Mouse (Mus musculus) hindbrain, postnatal 0 days (tissue): ENCODE data around the gene Trmt1. TPM values are rescaled to one million over a fixed set of nuclear protein-coding genes. Genes with fewer than 3 reads are reported as not detected.

Experiments used
- ATAC-seq: fragments of 200-750 bp; cut with Nextera tagmentation; 2 replicates; pipeline ENCODE4 v1.8.0; 2017; ENCODE audit warnings: mild to moderate bottlenecking, moderate TSS enrichment, moderate library complexity
- DNase-seq: peaks from one replicate; pipeline ENCODE4 v3.0.0-alpha.2; 2015; ENCODE audit warnings: low spot score
- H3K27ac ChIP-seq: fragments of 300-500 bp; sonication (generic); 2 replicates; pipeline ENCODE4 v1.5.1; 2014; ENCODE audit warnings: mild to moderate bottlenecking
- H3K27me3 ChIP-seq: fragments of 300-500 bp; sonication (generic); 2 replicates; pipeline ENCODE4 v1.6.1; 2014; ENCODE audit warnings: low read length, mixed read lengths; ENCODE audit not compliant: insufficient read depth
- H3K36me3 ChIP-seq: fragments of 300-500 bp; sonication (generic); 2 replicates; pipeline ENCODE4 v1.6.1; 2014; ENCODE audit warnings: low read length, mixed read lengths; ENCODE audit not compliant: insufficient read depth
- H3K4me1 ChIP-seq: fragments of 300-500 bp; sonication (generic); 2 replicates; pipeline ENCODE4 v1.6.1; 2014; ENCODE audit warnings: antibody characterized with exemption, low read length, mixed read lengths; ENCODE audit not compliant: insufficient read depth
- H3K4me2 ChIP-seq: fragments of 300-500 bp; sonication (generic); 2 replicates; pipeline ENCODE4 v1.6.1; 2014; ENCODE audit warnings: low read depth, mild to moderate bottlenecking, low read length, moderate library complexity, mixed read lengths
- H3K4me3 ChIP-seq: fragments of 300-500 bp; sonication (generic); 2 replicates; pipeline ENCODE4 v1.5.1; 2014; ENCODE audit warnings: low read length
- H3K9ac ChIP-seq: fragments of 300-500 bp; sonication (generic); replicated peaks from 2 replicates; pipeline ENCODE4 v1.6.1; 2014; ENCODE audit warnings: mild to moderate bottlenecking, low read length, moderate library complexity, mixed read lengths
- H3K9me3 ChIP-seq: fragments of 300-500 bp; sonication (generic); 2 replicates; pipeline ENCODE4 v1.6.1; 2016; ENCODE audit warnings: low read length, mixed read lengths
- CTCF ChIP-seq: IDR thresholded peaks from 2 replicates; pipeline ENCODE4 v1.5.1; 2016; ENCODE audit warnings: antibody characterized with exemption, control low read depth, low read depth
- WGBS: fragments of 180-500 bp; shearing (Covaris S2); extraction: QIAGEN DNeasy Blood & Tissue Kit; methylation state at CpG from one replicate; pipeline ENCODE4 v1.1.7; 2014; 5-methylcytosine and 5-hydroxymethylcytosine counted together
- polyA plus RNA-seq: library from polyadenylated mRNA; unstranded; fragments of >200 nt; fragmentation: Nextera tagmentation; extraction: Ambion mirVana; gene quantifications from 2 replicates; pipeline ENCODE4 v1.2.1, GENCODE M21; 2015
- total RNA-seq: library from RNA; depleted of rRNA; stranded (reverse); fragments of >200 nt; gene quantifications from 2 replicates; pipeline ENCODE4 v1.2.3, GENCODE M21; 2014

The Trmt1 gene
- total and polyA plus RNA-seq, 2 experiments from 2014 or later: 71.2 to 93.3 TPM

GRCm38 (mm10) chr8:84677305-84677704, 8.8 kb upstream of the Trmt1 start:
- no peak for DNase-seq
- Histone ChIP-seq H3K4me1 (no peaks in the 10 kb centered on the region), H3K27ac (no peak overlapping the region), H3K4me3 (no peak overlapping the region), H3K4me2 (no peak overlapping the region), H3K27me3 (no peaks in the 10 kb centered on the region), H3K36me3 (peaks cover 36% of the 10 kb centered on the region), H3K9me3 (no peaks in the 10 kb centered on the region), H3K9ac (no peak overlapping the region)
- 91% methylated on average over 5 of the region's 5 CpGs for WGBS
- no peak for TF ChIP-seq CTCF
- no peak for ATAC-seq

GRCm38 (mm10) chr8:84681476-84681875, 4.6 kb upstream of the Trmt1 start:
- Histone ChIP-seq H3K27me3 (no peaks in the 10 kb centered on the region), H3K27ac (no peak overlapping the region), H3K4me1 (peaks cover 18% of the 10 kb centered on the region), H3K4me3 (no peak overlapping the region), H3K4me2 (no peak overlapping the region), H3K9me3 (no peaks in the 10 kb centered on the region), H3K36me3 (no peaks in the 10 kb centered on the region), H3K9ac (no peak overlapping the region)
- DNase-seq (no peak), ATAC-seq (no peak)
- 73% methylated on average over 2 of the region's 2 CpGs for WGBS
- TF ChIP-seq CTCF: no peak

GRCm38 (mm10) chr8:84682257-84682656, 3.9 kb upstream of the Trmt1 start:
- Histone ChIP-seq H3K27me3 (no peaks in the 10 kb centered on the region), H3K4me3 (no peak overlapping the region), H3K27ac (no peak overlapping the region), H3K4me1 (peaks cover 18% of the 10 kb centered on the region), H3K4me2 (no peak overlapping the region), H3K9ac (no peak overlapping the region), H3K9me3 (no peaks in the 10 kb centered on the region), H3K36me3 (no peaks in the 10 kb centered on the region)
- no peak for ATAC-seq
- TF ChIP-seq CTCF: no peak
- no peak for DNase-seq
- 89% methylated on average over 2 of the region's 2 CpGs for WGBS

GRCm38 (mm10) chr8:84684537-84684936, 1.6 kb upstream of the Trmt1 start:
- Histone ChIP-seq H3K9me3 (no peaks in the 10 kb centered on the region), H3K4me2 (no peak overlapping the region), H3K27ac (peak overlapping the region; percentile 41; the same call in 1 of the 2 replicates), H3K4me1 (peaks cover 22% of the 10 kb centered on the region), H3K36me3 (no peaks in the 10 kb centered on the region), H3K27me3 (no peaks in the 10 kb centered on the region), H3K9ac (no peak overlapping the region), H3K4me3 (no peak overlapping the region)
- no peak for ATAC-seq
- WGBS: 10% methylated on average over 3 of the region's 3 CpGs
- DNase-seq: peak; percentile 58
- TF ChIP-seq CTCF: no peak

GRCm38 (mm10) chr8:84687003-84687704, 1.0 kb downstream of the Trmt1 start:
- Histone ChIP-seq H3K4me1 (peaks cover 22% of the 10 kb centered on the region), H3K36me3 (peaks cover 3% of the 10 kb centered on the region), H3K9ac (peak overlapping the region; percentile 100), H3K4me2 (peak overlapping the region; percentile 94), H3K27me3 (no peaks in the 10 kb centered on the region), H3K4me3 (peak overlapping the region; percentile 100), H3K27ac (peak overlapping the region; percentile 89), H3K9me3 (no peaks in the 10 kb centered on the region)
- no peak for TF ChIP-seq CTCF
- peak; percentile 47 for DNase-seq
- WGBS: 1% methylated on average over 46 of the region's 62 CpGs
- peak; percentile 30 for ATAC-seq

- Histone ChIP-seq H3K4me2 (peak within 1 kb of the TSS; percentile 94), H3K36me3 (peaks cover 8% of the 10 kb centered on the region), H3K9ac (peak within 1 kb of the TSS; percentile 100), H3K27me3 (no peaks in the 10 kb centered on the region), H3K4me3 (peak within 1 kb of the TSS; percentile 100), H3K4me1 (peaks cover 22% of the 10 kb centered on the region), H3K9me3 (no peaks in the 10 kb centered on the region), H3K27ac (peak within 1 kb of the TSS; percentile 89)
- DNase-seq: peak; percentile 95
- ATAC-seq: peak; percentile 81
- TF ChIP-seq CTCF: no peak
- under 1% methylated on average over 36 of the region's 37 CpGs for WGBS
These were observed 1.6 kb downstream of the Trmt1 start, which contains the start of gene Nacc1 for GRCm38 (mm10) chr8:84687705-84688100. Gene Nacc1, minus strand, starts transcription at chr8:84687862.
